Mouse (Mus musculus) left cerebral cortex, postnatal 10 days (tissue): ENCODE data around the gene Taz. TPM values are rescaled to one million over a fixed set of nuclear protein-coding genes. Genes with fewer than 3 reads are reported as not detected.

Experiments used
- microRNA-seq: library from miRNA; unstranded; fragments of <30 nt; microRNA quantifications from one replicate; pipeline ENCODE4 v1.2.0, GENCODE M21; 2022
- total RNA-seq, 2 experiments: library from RNA; stranded (reverse); gene quantifications; 2 replicates each; pipeline ENCODE4 v1.2.3; 2021

Taz gene
- total RNA-seq, 2 experiments from 2014 or later, result 56.1 to 56.3 TPM

Small RNA genes lying within 50 kb of the gene (microRNA-seq; reads per million reads assigned to microRNA genes)
- gene Mir7091 (not detected), gene Mir7092 (not detected)

Other genes starting within 250 kb of the Taz start
- not detected for gene Opn1mw, start 154.4 kb upstream of the Taz start, total RNA-seq
- 10 to 100 TPM; 77.1 to 78.0 TPM for gene Mecp2, start 146.5 kb upstream of the Taz start, total RNA-seq
- gene Tex28, start 114.1 kb upstream of the Taz start, total RNA-seq, result not detected
- not detected for gene Tktl1, start 104.7 kb upstream of the Taz start, total RNA-seq
- gene Flna, start 32.1 kb upstream of the Taz start, total RNA-seq, result 100 to 1,000 TPM; 199 to 211 TPM
- gene Emd, start 27.2 kb upstream of the Taz start, total RNA-seq, result 10 to 100 TPM; 43.9 to 44.4 TPM
- 100 to 1,000 TPM; 150 to 215 TPM for gene Rpl10, start 11.1 kb upstream of the Taz start, total RNA-seq
- 1 to 10 TPM; 2.7 to 3.2 TPM for gene Dnase1l1, start 425 bp downstream of the Taz start, total RNA-seq
- gene Atp6ap1, start 15.2 kb downstream of the Taz start, total RNA-seq, result 100 to 1,000 TPM; 324 to 341 TPM
- 100 to 1,000 TPM; 705 to 729 TPM for gene Gdi1, start 23.1 kb downstream of the Taz start, total RNA-seq
- 10 to 100 TPM; 37.6 to 44.6 TPM for gene Fam50a, start 31.1 kb downstream of the Taz start, total RNA-seq
- gene Plxna3, start 47.2 kb downstream of the Taz start, total RNA-seq, result 10 to 100 TPM; 65.7 to 74.2 TPM
- 10 to 100 TPM; 31.9 to 35.9 TPM for gene Lage3, start 71.7 kb downstream of the Taz start, total RNA-seq
- 10 to 100 TPM; 58.7 to 59.2 TPM for gene Ubl4a, start 91.3 kb downstream of the Taz start, total RNA-seq
- 1 to 10 TPM; 2.0 to 2.4 TPM for gene Slc10a3, start 91.4 kb downstream of the Taz start, total RNA-seq
- 10 to 100 TPM; 16.4 to 24.1 TPM for gene Fam3a, start 111.4 kb downstream of the Taz start, total RNA-seq
- 10 to 100 TPM; 42.9 to 45.7 TPM for gene Ikbkg, start 111.4 kb downstream of the Taz start, total RNA-seq
- 10 to 100 TPM; 29.8 to 33.3 TPM for gene G6pdx, start 147.3 kb downstream of the Taz start, total RNA-seq
- not detected for gene Gm6880, start 199.5 kb downstream of the Taz start, total RNA-seq